In the genomic region with DNA sequence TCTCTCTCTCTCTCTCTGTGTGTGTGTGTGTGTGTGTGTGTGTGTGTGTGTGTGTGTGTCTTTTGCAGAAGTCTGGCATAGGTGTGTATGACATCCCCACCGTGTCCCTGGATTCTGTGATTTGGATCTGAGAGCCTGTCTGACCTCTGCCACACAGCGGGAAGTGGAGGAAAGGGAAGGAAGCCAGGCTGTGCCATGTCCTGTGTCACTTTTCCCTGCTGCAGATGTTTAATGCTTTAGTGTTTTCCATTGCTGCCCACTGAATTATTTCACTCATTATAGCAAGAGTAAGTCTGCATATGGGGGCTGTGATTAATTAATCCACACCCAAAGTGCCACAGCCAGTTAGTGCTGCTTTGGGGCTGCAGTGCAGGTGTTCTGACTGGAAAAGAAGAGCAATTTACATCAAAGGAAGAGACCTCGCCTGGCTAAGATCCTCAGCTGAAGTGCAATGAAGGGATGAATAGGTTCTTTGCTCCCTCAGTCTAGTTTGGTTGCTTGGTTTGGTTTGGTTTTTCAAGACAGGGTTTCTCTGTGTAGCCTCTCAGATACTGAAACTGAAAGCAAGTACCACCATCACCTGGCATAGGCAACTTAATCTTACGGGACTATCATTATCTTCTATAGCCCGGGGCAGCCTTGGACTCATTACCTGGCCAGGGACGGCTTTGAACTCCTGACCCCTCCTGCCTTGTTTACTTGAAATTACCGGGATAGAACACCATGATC, we compare ENCODE assay signal across 8 mouse cellular contexts. TPM values are rescaled to one million over a fixed set of nuclear protein-coding genes. Genes with fewer than 3 reads are reported as not detected.
DNase-seq lines count a peak whose midpoint lies in the region; ATAC-seq and TF ChIP-seq lines count a peak whose summit lies in the region.

No protein-coding gene starts in this region.

- peak overlapping the region; percentile 75 for H3K27ac ChIP-seq in lung, embryonic 16.5 days (ENCODE audit: low read length)
- H3K27ac ChIP-seq in embryonic fibroblast, embryonic 13.5 days (ENCODE audit: insufficient read depth, low read length) = no peak overlapping the region
- H3K27ac ChIP-seq in intestine, embryonic 16.5 days (ENCODE audit: low read length) = peak overlapping the region; percentile 14; the same call in 1 of the 2 replicates
- peak overlapping the region; percentile 83 for H3K27ac ChIP-seq in small intestine, adult 2 months (ENCODE audit: insufficient read depth, low read depth, low read length)

- H3K4me3 ChIP-seq in lung, embryonic 16.5 days (ENCODE audit: low read length) = peak overlapping the region; percentile 56
- H3K4me3 ChIP-seq in embryonic fibroblast, embryonic 13.5 days (ENCODE audit: insufficient read depth, low read length) = peak overlapping the region; percentile 47; the same call in 1 of the 2 replicates
- peak overlapping the region; percentile 58; the same call in 1 of the 2 replicates for H3K4me3 ChIP-seq in intestine, embryonic 16.5 days (ENCODE audit: low read length)
- peak overlapping the region; percentile 3; the same call in 1 of the 2 replicates for H3K4me3 ChIP-seq in small intestine, adult 2 months (ENCODE audit: low read depth, low read length)

- TF ChIP-seq CTCF in embryonic fibroblast, embryonic 13.5 days (IDR thresholded peaks at IDR 0.05; ENCODE audit: borderline replicate concordance, insufficient read depth, low read length) = no peak
- no peak for TF ChIP-seq CTCF in small intestine, adult 2 months (IDR thresholded peaks at IDR 0.05; ENCODE audit: extremely low read depth, insufficient read length, insufficient replicate concordance, low read depth, low read length)

- 37% methylated on average over 7 of the region's 7 CpGs for WGBS in lung, embryonic 16.5 days
- 48% methylated on average over 7 of the region's 7 CpGs for WGBS in intestine, embryonic 16.5 days
- WGBS in small intestine, adult 2 months = 23% methylated on average over 7 of the region's 7 CpGs

- ATAC-seq in lung, embryonic 16.5 days (ENCODE audit: low read depth) = no peak
- no peak; the same call in 1 of the 2 replicates for ATAC-seq in intestine, embryonic 16.5 days

- H3K4me1 ChIP-seq in lung, embryonic 16.5 days (replicated peaks; ENCODE audit: control insufficient read depth, insufficient read depth, low read length) = peaks cover 14% of the 10 kb centered on the region
- no peaks in the 10 kb centered on the region for H3K4me1 ChIP-seq in embryonic fibroblast, embryonic 13.5 days (ENCODE audit: control insufficient read depth, insufficient read depth, low read length)
- peaks cover 16% of the 10 kb centered on the region for H3K4me1 ChIP-seq in intestine, embryonic 16.5 days (ENCODE audit: control insufficient read depth, insufficient read depth, low read length)
- H3K4me1 ChIP-seq in small intestine, adult 2 months (ENCODE audit: control insufficient read depth, insufficient read depth, insufficient read length, low read length) = peaks cover 28% of the 10 kb centered on the region

- H3K9me3 ChIP-seq in lung, embryonic 16.5 days (ENCODE audit: control insufficient read depth, low read length) = no peaks in the 10 kb centered on the region
- no peaks in the 10 kb centered on the region for H3K9me3 ChIP-seq in intestine, embryonic 16.5 days (ENCODE audit: control insufficient read depth, low read length)

- H3K9ac ChIP-seq in lung, embryonic 16.5 days (ENCODE audit: low read length) = peak overlapping the region; percentile 72
- peak overlapping the region; percentile 73; the same call in 1 of the 2 replicates for H3K9ac ChIP-seq in intestine, embryonic 16.5 days (ENCODE audit: low read depth, low read length)

- H3K36me3 ChIP-seq in lung, embryonic 16.5 days (ENCODE audit: control insufficient read depth, insufficient read depth, low read length) = no peaks in the 10 kb centered on the region
- no peaks in the 10 kb centered on the region for H3K36me3 ChIP-seq in intestine, embryonic 16.5 days (ENCODE audit: control insufficient read depth, insufficient read depth, low read length)
- H3K36me3 ChIP-seq in small intestine, adult 2 months (ENCODE audit: control insufficient read depth, insufficient read depth, low read length) = peaks cover 2% of the 10 kb centered on the region; the same call in 1 of the 2 replicates

- DNase-seq in lung, postnatal 14 days = no peak
- DNase-seq in c-Kit-positive CD71-positive TER-119-positive erythroid progenitor cells, embryonic 14.5 days (ENCODE audit: low spot score) = no peak
- DNase-seq in adrenal gland, postnatal 14 days = no peak
- no peak for DNase-seq in urinary bladder, adult 2 months (ENCODE audit: low spot score)

- no peaks in the 10 kb centered on the region; the same call in 1 of the 2 replicates for H3K27me3 ChIP-seq in lung, embryonic 16.5 days (ENCODE audit: control insufficient read depth, insufficient read depth, low read depth, low read length)
- no peaks in the 10 kb centered on the region for H3K27me3 ChIP-seq in intestine, embryonic 16.5 days (replicated peaks; ENCODE audit: control insufficient read depth, insufficient read depth, low read length)
- no peaks in the 10 kb centered on the region for H3K27me3 ChIP-seq in small intestine, adult 2 months (ENCODE audit: control insufficient read depth, insufficient read depth, low read length)

- no peak for TF ChIP-seq POLR2A in embryonic fibroblast, embryonic 13.5 days (IDR thresholded peaks at IDR 0.05; ENCODE audit: low read depth, low read length)
- TF ChIP-seq POLR2A in small intestine, adult 2 months (IDR thresholded peaks at IDR 0.05; ENCODE audit: low read depth, low read length) = no peak

- H3K4me2 ChIP-seq in lung, embryonic 16.5 days (ENCODE audit: low read depth, low read length) = peak overlapping the region; percentile 96
- peak overlapping the region; percentile 99 for H3K4me2 ChIP-seq in intestine, embryonic 16.5 days (ENCODE audit: low read depth, low read length)

RNA-seq across cellular contexts. Expression of gene Kdm7a, which starts 51.2 kb away (rescaled TPM):
- polyA plus RNA-seq in lung, embryonic 16.5 days (2015; fragmentation: Nextera tagmentation; extraction: Ambion mirVana) = 7.8 and 7.9 TPM in 2 replicates
- 6.4 and 9.4 TPM in 2 replicates for polyA plus RNA-seq in embryonic fibroblast, embryonic 13.5 days (2011; ENCODE audit: insufficient read length, low read depth, missing spikeins)
- polyA plus RNA-seq in intestine, embryonic 16.5 days (2015; fragmentation: Nextera tagmentation; extraction: Ambion mirVana) = 3.9 and 4.0 TPM in 2 replicates
- 1.4 and 3.6 TPM in 2 replicates for polyA plus RNA-seq in small intestine, adult 2 months (2012; rRNA removed)
- total RNA-seq in adrenal gland, postnatal 14 days (2021) = 17.0 and 19.5 TPM in 2 replicates
- polyA plus RNA-seq in urinary bladder, adult 2 months (2012; rRNA removed) = 7.1 and 8.7 TPM in 2 replicates

Comparison
In these comparisons a context has a peak if more than half of its experiments do, and no peak if none do; other contexts are left out.
1. H3K4me3 ChIP-seq: peak in every context shown above with its lines; median percentile 58 in intestine, embryonic 16.5 days; 56 in lung, embryonic 16.5 days; 47 in embryonic fibroblast, embryonic 13.5 days; 3 in small intestine, adult 2 months.